Mouse (Mus musculus) embryonic facial prominence, embryonic 14.5 days (tissue): ENCODE results near the gene Pyurf. TPM values are rescaled to one million over a fixed set of nuclear protein-coding genes. Genes with fewer than 3 reads are reported as not detected.
A peak's percentile ranks its signal among the peaks of the same experiment; 100 is the strongest.

Experiments
- ATAC-seq: fragments of 200-750 bp; cut with Nextera tagmentation; 2 replicates; pipeline ENCODE4 v1.8.0; 2017; ENCODE audit warnings: low read depth, moderate number of reproducible peaks, moderate TSS enrichment
- DNase-seq: peaks from one replicate; pipeline ENCODE4 v3.0.0-alpha.2; 2015; ENCODE audit warnings: low spot score
- H3K27ac ChIP-seq: fragments of 300-500 bp; sonication (generic); replicated peaks from 2 replicates; pipeline ENCODE4 v1.5.1; 2014; ENCODE audit warnings: low read depth, mild to moderate bottlenecking, low read length, moderate library complexity
- H3K27me3 ChIP-seq: fragments of 300-500 bp; sonication (generic); replicated peaks from 2 replicates; pipeline ENCODE4 v1.6.1; 2014; ENCODE audit warnings: low read length; ENCODE audit not compliant: control insufficient read depth, insufficient read depth
- H3K36me3 ChIP-seq: fragments of 300-500 bp; sonication (generic); 2 replicates; pipeline ENCODE4 v1.6.1; 2014; ENCODE audit warnings: low read length, mixed read lengths; ENCODE audit not compliant: control insufficient read depth, insufficient read depth
- H3K4me1 ChIP-seq: fragments of 300-500 bp; sonication (generic); 2 replicates; pipeline ENCODE4 v1.6.1; 2014; ENCODE audit warnings: antibody characterized with exemption, low read length; ENCODE audit not compliant: control insufficient read depth, insufficient read depth
- H3K4me2 ChIP-seq: fragments of 300-500 bp; sonication (generic); 2 replicates; pipeline ENCODE4 v1.6.1; 2014; ENCODE audit warnings: low read depth, mild to moderate bottlenecking, low read length, moderate library complexity, mixed read lengths
- H3K4me3 ChIP-seq: fragments of 300-500 bp; sonication (generic); 2 replicates; pipeline ENCODE4 v1.5.1; 2014; ENCODE audit warnings: low read depth, mild to moderate bottlenecking, low read length
- H3K9ac ChIP-seq: fragments of 300-500 bp; sonication (generic); 2 replicates; pipeline ENCODE4 v1.6.1; 2014; ENCODE audit warnings: low read depth, mild to moderate bottlenecking, low read length, moderate library complexity, mixed read lengths
- H3K9me3 ChIP-seq: fragments of 300-500 bp; sonication (generic); 2 replicates; pipeline ENCODE4 v1.6.1; 2016; ENCODE audit warnings: low read length; ENCODE audit not compliant: control insufficient read depth
- WGBS: fragments of 180-500 bp; shearing (Covaris S2); extraction: QIAGEN DNeasy Blood & Tissue Kit; methylation state at CpG from one replicate; pipeline ENCODE4 v1.1.7; 2014; 5-methylcytosine and 5-hydroxymethylcytosine counted together
- polyA plus RNA-seq: library from polyadenylated mRNA; unstranded; fragments of >200 nt; fragmentation: Nextera tagmentation; extraction: Ambion mirVana; gene quantifications from 2 replicates; pipeline ENCODE4 v1.2.1, GENCODE M21; 2014

Gene Pyurf
- 13.1 and 14.3 TPM in 2 replicates for polyA plus RNA-seq

DNA sequence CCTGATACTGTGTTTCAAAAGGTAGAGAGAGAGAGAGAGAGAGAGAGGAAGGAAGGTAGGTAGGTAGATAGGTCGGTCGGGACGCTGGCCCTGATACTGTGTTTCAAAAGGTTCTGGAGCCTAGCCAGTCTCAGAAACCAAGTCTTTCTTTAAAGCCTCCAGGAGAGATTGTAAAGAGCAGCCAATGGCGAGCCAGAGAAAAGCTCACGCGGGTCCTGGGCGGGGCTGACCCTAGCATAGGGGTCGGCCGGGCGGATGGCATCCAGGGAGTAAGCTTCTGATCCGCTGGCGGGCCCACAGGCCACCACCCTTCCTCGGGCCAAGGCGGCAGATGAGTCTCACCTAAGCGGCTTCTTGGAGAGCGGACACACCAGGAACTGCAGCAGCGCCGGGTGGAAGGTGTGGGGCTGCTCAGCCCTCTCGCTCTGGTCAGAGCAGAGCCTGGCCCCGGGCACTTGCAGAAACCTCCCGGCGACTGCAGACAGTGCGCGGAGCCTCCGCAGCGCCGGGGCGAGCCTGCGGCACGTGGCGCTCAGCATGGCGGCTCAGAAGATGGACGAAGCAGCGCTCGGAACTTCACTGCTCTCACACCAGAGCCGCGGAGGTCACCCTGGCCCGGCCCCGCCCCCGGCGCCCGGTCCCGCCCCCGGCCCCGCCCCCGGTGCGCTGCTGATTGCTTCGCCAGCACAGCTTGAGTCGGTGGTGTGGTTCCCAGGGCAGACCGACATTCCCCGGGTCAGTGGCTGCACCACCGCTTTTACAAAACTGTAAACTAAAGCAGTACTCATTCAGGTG is at the start of gene Pyurf:
Gene Pyurf, minus strand, starts transcription at position 612 of the 795 bp plus-strand sequence.
- H3K4me3 ChIP-seq, result peak within 1 kb of the TSS; percentile 86
- ATAC-seq (peak; percentile 97), DNase-seq (peak; percentile 93)
- H3K4me2 ChIP-seq, result peak within 1 kb of the TSS; percentile 65
- H3K36me3 ChIP-seq, result peaks cover 13% of the 10 kb centered on the region; the same call in 1 of the 2 replicates
- 0 out of 2 replicates have a peak, but pooled peaks cover 2% of the 10 kb centered on the region for H3K4me1 ChIP-seq
- H3K27ac ChIP-seq, result peak within 1 kb of the TSS; percentile 91
- H3K9ac ChIP-seq, result peak within 1 kb of the TSS; percentile 82
- no peaks in the 10 kb centered on the region for H3K27me3 ChIP-seq
- whole genome bisulfite sequencing, result under 1% methylated on average over 19 of the region's 52 CpGs
- no peaks in the 10 kb centered on the region for H3K9me3 ChIP-seq

DNA sequence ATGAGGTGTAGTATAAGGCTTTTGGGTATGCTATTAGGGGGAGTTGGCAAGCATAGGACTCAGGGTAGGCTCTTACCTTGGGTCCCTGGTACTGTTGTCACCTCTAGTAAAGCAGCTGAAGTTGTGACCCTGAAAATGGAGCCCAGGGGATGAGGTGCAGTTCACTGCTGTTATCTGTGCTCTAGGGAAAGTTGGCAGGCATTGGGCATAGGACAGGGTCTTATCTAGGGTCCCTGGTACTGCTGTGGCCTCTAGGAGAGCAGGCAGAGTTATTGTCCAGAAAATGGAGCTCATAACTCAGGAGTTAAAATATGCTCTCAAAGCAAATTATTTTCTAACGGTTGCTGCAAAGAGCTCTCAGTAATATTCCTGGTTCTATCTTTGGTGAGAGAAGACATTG is 29.5 kb upstream of the Pyurf start:
- Histone ChIP-seq H3K4me3 (no peak overlapping the region), H3K9me3 (no peaks in the 10 kb centered on the region), H3K9ac (no peak overlapping the region), H3K4me1 (no peaks in the 10 kb centered on the region), H3K27me3 (no peaks in the 10 kb centered on the region), H3K27ac (no peak overlapping the region), H3K4me2 (no peak overlapping the region), H3K36me3 (peaks cover 20% of the 10 kb centered on the region)
- ATAC-seq, result no peak
- DNase-seq, result no peak
- 94% methylated on average over 1 of the region's 1 CpGs for WGBS

DNA sequence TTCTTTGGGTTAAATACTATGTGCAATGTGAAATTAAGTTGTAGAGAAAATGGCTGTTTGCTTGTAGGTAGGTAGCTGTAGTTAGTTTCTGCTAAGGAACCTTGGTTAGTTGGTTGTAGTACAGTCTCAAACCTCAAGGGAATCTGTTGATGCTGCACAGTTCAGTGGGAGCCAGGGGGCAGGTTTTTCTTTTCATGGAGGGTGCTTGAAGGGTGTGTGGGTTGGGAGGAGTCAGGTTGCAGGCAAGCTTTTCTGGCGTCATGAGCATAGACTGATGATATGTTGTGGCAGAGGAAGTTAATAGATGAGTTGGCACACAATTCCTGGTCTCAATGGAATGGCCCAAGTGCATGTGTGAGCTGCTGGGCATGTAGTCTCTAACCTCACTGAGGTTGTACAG is 19.8 kb upstream of the Pyurf start:
- WGBS, result 14% methylated on average over 1 of the region's 1 CpGs

DNA sequence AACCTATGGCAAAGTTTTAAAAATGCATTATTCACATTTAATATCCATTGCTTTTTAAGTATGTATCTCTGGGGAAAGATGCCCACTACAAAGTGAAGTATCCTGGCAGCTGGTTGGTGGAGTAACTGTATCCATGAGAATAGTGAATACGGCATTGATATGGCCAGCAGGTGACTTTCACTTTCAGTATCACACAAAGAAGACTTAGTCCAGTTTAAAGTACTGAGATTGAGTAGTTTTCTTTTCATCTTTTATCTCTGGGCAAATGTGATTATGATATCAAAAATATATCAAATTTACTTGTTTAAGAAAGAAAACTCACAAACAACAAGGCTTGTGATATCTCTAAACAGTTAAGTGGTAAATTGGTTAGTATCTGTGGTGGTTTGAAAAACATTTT is 14.8 kb upstream of the Pyurf start:
- H3K4me3 ChIP-seq, result no peak overlapping the region
- H3K9ac ChIP-seq, result no peak overlapping the region
- H3K36me3 ChIP-seq, result no peaks in the 10 kb centered on the region
- no peak for ATAC-seq
- H3K4me2 ChIP-seq, result no peak overlapping the region
- no peak overlapping the region for H3K27ac ChIP-seq
- no peaks in the 10 kb centered on the region for H3K9me3 ChIP-seq
- peaks cover 3% of the 10 kb centered on the region; the same call in 1 of the 2 replicates for H3K4me1 ChIP-seq
- WGBS, result 91% methylated on average over 1 of the region's 1 CpGs
- H3K27me3 ChIP-seq, result no peaks in the 10 kb centered on the region
- no peak for DNase-seq

More for the DNA sequence above, 19.8 kb upstream of the Pyurf start:
- no peaks in the 10 kb centered on the region for H3K9me3 ChIP-seq
- no peak overlapping the region for H3K4me2 ChIP-seq
- H3K36me3 ChIP-seq, result 0 out of 2 replicates have a peak, but pooled peaks cover 8% of the 10 kb centered on the region
- DNase-seq, result no peak
- no peak overlapping the region for H3K9ac ChIP-seq
- H3K4me1 ChIP-seq, result no peaks in the 10 kb centered on the region
- 0 out of 2 replicates have a peak, but pooled peaks have one; percentile 30 for ATAC-seq
- H3K4me3 ChIP-seq, result no peak overlapping the region
- H3K27ac ChIP-seq, result no peak overlapping the region
- no peaks in the 10 kb centered on the region for H3K27me3 ChIP-seq

DNA sequence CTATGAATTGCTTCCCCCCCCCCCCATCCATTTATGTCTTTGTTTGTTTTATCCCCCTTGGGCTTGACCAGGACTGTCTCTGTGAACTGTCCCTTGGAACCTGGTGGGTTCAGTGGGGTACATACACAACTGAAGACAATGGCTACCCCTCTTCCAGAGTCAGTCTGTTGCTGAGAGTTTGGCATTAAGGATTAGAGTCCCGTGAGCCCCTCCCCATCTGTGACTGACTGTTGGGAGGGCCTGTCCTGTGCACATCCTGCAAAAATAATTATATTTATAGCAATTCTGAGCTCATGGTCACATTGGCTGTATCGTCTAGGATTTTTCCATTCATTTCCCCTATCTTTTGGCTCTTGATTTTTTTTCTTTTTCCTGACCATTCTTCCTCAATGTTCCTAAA is 11.8 kb upstream of the Pyurf start:
- Histone ChIP-seq H3K27me3 (no peaks in the 10 kb centered on the region), H3K4me2 (peak overlapping the region; percentile 60), H3K9ac (peak overlapping the region; percentile 88), H3K4me3 (peak overlapping the region; percentile 76), H3K9me3 (no peaks in the 10 kb centered on the region), H3K36me3 (no peaks in the 10 kb centered on the region), H3K27ac (peak overlapping the region; percentile 98), H3K4me1 (peaks cover 4% of the 10 kb centered on the region; the same call in 1 of the 2 replicates)
- WGBS, result 17% methylated on average over 2 of the region's 2 CpGs
- DNase-seq (peak; percentile 28), ATAC-seq (0 out of 2 replicates have a peak, but pooled peaks have one; percentile 12)

DNA sequence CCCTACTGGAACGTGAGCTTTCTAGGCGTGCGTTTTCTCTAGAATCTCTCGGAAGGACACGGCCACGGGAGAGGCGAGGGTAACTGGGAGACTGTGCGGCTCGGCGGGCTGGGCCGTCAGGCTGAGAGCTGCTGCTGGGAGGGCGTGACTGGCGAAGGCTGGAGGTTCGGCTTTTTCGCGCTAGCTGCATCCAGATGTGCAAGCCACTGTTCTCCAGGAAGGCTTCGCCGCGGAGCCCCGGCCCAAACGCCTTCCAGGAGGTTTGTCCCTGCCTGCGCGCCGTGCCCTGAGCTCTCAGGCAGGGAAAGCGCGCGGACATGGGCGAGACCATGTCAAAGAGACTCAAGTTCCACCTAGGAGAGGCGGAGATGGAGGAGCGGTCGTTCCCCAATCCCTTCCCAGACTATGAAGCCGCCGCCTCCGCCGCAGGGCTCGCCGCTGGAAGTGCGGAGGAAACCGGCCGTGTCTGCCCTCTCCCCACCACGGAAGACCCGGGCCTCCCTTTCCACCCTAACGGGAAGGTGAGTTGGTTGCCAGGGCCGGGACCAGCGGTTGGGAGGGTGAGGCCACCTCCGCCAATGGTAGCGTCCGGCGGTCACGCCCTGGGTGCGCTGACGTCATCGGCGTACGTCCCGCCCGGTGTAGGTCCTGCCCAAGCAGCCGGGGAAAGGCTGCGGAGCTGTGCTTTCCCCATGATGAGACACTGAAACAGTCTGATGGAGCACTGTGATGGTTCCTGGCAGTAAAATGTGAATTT is 11.0 kb upstream of the Pyurf start:
- Histone ChIP-seq H3K4me3 (peak overlapping the region; percentile 76), H3K9ac (peak overlapping the region; percentile 88), H3K27me3 (no peaks in the 10 kb centered on the region), H3K9me3 (no peaks in the 10 kb centered on the region), H3K4me1 (peaks cover 4% of the 10 kb centered on the region; the same call in 1 of the 2 replicates), H3K36me3 (no peaks in the 10 kb centered on the region), H3K4me2 (peak overlapping the region; percentile 60), H3K27ac (peak overlapping the region; percentile 98)
- under 1% methylated on average over 51 of the region's 59 CpGs for WGBS
- peak; percentile 99 for ATAC-seq
- DNase-seq, result peak; percentile 97

DNA sequence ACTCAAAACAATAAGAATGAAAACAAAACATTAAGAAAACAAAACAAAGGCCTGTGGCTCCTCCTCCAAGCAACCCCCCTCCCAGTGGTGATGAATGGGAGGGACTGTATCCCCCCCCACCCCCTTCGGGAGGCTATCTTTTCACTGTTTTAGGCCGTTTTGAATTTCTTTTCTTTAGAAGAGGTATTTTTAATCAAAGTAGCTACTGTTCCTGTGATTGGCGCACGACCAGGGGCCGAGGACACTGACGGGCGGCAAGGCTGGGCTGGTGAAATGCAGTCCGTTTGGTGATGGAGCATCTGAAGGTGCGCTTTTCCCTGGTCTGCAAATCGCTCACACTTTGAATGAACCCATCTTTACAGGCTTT is 10.5 kb upstream of the Pyurf start, which contains the start of gene Lancl2:
Gene Lancl2, plus strand, starts transcription at position 165 of the 367 bp plus-strand sequence.
- DNase-seq (peak; percentile 27), ATAC-seq (peak; percentile 1)
- 0% methylated on average over 10 of the region's 10 CpGs for WGBS

DNA sequence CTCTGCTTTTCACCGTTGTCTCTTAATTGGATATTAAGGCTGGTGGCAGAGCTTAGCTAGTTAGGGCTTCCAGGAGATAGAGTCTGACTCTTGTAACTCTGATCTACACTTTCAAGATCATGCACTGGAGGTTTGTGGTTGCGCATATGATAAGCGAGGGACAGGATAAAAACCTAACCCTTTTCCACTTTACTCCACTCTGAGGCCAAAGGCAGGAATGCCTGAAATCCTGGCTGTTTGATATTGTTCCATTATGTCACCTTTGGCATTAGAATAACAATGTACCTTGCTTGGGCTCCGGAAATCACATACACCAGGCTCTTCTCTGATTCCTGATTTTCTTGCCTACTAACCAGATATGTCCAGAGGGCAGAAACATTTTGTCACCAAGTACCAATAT is 9.8 kb upstream of the Pyurf start:
- ATAC-seq (no peak), DNase-seq (no peak)
- 56% methylated on average over 4 of the region's 4 CpGs for WGBS
- peak overlapping the region; percentile 76 for H3K4me3 ChIP-seq
- no peaks in the 10 kb centered on the region for H3K36me3 ChIP-seq
- H3K4me1 ChIP-seq, result peaks cover 4% of the 10 kb centered on the region; the same call in 1 of the 2 replicates
- H3K9me3 ChIP-seq, result no peaks in the 10 kb centered on the region
- H3K27ac ChIP-seq, result no peak overlapping the region
- H3K9ac ChIP-seq, result peak overlapping the region; percentile 88
- H3K27me3 ChIP-seq, result no peaks in the 10 kb centered on the region
- peak overlapping the region; percentile 60 for H3K4me2 ChIP-seq

More for the DNA sequence above, 10.5 kb upstream of the Pyurf start, which contains the start of gene Lancl2:
- H3K36me3 ChIP-seq, result no peaks in the 10 kb centered on the region
- H3K4me3 ChIP-seq, result peak within 1 kb of the TSS; percentile 76
- no peaks in the 10 kb centered on the region for H3K27me3 ChIP-seq
- H3K9me3 ChIP-seq, result no peaks in the 10 kb centered on the region
- peak within 1 kb of the TSS; percentile 60 for H3K4me2 ChIP-seq
- peak within 1 kb of the TSS; percentile 98 for H3K27ac ChIP-seq
- peak within 1 kb of the TSS; percentile 88 for H3K9ac ChIP-seq
- peaks cover 4% of the 10 kb centered on the region; the same call in 1 of the 2 replicates for H3K4me1 ChIP-seq
